Mouse (Mus musculus) brain, embryonic 14.5 days (tissue): ENCODE results near the gene Med21.

Source experiments
- CTCF ChIP-seq: fragments of 200-500 bp; IDR thresholded peaks from 2 replicates; pipeline ENCODE4 v1.5.1; 2012; ENCODE audit warnings: inconsistent platforms, mild to moderate bottlenecking, moderate library complexity, borderline replicate concordance; ENCODE audit not compliant: insufficient read depth, insufficient read length; ENCODE audit errors: extremely low read depth
- POLR2A ChIP-seq: fragments of 200-500 bp; IDR thresholded peaks from 2 replicates; pipeline ENCODE4 v1.6.1; 2012; ENCODE audit warnings: mild to moderate bottlenecking, inconsistent platforms, borderline replicate concordance; ENCODE audit not compliant: poor library complexity, insufficient read depth, insufficient read length, severe bottlenecking; ENCODE audit errors: extremely low read depth

DNA sequence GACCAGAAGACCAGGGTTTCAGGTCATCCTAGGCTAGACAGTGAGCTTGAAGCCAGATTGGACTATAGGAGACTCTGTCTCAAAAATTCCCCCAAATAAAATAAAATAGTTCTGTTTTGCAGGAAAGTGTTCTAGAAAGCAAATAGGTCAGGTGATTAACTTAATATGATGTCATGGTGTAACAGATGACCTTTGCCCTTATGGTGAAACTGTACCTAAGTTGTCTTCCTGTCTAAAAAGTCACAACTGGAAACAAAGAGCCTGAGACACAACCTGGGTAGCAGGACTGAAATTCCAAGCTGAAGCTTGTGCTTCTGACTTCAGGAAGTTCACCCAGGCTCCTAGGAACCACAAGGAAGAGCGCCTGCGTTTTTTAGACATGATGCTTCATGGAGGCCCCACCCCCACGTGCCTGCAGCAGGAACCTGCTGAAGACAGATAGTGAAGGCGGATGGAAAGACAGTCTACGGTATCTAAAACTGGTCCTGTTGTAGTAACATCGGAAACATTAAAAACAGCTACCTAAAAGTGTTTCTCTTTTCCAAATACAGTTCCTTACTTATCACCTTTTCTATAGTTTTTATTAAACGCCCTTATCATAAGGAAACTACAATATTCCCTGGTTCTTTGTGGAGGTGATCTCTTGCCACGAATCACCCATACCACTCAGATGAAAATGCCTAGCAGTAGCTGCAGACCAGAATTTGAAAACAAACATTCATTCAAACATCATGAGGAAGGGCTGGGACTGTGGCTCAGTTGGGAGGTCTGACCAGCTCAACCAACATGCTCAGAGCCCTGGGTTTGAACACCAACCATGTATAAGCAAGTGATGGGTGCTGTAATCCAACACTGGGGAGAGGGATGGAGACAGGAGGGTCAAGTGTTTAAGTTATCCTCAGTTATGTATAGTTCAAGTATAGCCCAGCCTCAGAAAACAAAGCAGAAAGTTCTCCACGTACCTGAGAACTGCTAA, 12.3 kb upstream of the Med21 start:
- TF ChIP-seq POLR2A (no peak), CTCF (no peak)
